Mouse (Mus musculus): Measurements from ENCODE around the gene Gm20521. TPM values are rescaled to one million over a fixed set of nuclear protein-coding genes. Genes with fewer than 3 reads are reported as not detected.

Gene Gm20521
- polyA plus RNA-seq, 1 experiment from 2014 or later: not detected

DNA sequence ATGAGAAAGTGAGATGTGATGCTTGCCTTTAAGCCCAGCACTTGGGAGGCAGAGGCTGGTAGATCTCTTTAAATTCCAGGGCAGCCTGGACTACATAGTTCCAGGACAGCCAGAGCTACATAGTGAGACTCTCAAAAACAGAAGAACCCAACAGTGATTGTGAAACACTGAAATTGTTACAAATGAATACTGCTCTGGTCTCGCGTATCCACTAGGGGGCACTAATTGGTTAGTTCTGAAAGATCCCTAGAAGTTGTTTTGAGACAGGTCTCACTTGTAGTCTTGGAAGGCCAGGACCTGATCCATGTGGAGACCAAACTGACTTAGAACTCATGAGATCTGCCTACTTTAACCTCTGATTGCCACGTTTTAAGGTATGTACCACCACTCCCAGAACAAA lies 17.1 kb downstream of the Gm20521 start:
- Histone ChIP-seq H3K4me3 (no peak overlapping the region), H3K9ac (no peak overlapping the region), H3K4me2 (no peak overlapping the region), H3K36me3 (replicated peaks) (peaks cover 22% of the 10 kb centered on the region), H3K27me3 (replicated peaks) (no peaks in the 10 kb centered on the region), H3K4me1 (peaks cover 12% of the 10 kb centered on the region), H3K27ac (peak overlapping the region; percentile 53; the same call in 1 of the 2 replicates), H3K9me3 (no peaks in the 10 kb centered on the region)
- under 1% methylated on average over 3 of the region's 3 CpGs for WGBS
- ATAC-seq (replicated peaks): peak; percentile 71

DNA sequence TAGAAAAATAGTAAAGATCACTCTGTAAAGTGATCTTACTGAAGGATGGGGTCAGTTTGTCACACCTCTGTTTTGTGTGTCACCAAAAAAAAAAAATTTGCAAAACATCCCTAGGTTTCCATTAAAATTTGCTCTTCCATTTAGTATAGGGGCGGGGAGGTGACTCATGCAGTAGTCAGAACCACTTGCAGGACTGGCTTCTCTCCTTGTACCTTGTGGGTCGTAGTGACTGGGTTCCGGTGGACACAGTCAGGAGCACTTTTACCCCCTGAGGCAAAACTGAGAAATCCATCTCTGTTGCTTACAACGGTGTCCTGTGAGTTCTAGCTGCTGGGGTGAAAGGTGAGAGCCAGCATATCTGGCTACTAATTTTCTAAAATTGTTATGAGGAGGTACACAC lies 20.4 kb downstream of the Gm20521 start:
- WGBS: 95% methylated on average over 4 of the region's 4 CpGs
- no peaks in the 10 kb centered on the region for H3K27me3 ChIP-seq (replicated peaks)
- no peak overlapping the region for H3K27ac ChIP-seq
- peaks cover 3% of the 10 kb centered on the region; the same call in 1 of the 2 replicates for H3K4me1 ChIP-seq
- H3K4me2 ChIP-seq: no peak overlapping the region
- no peak overlapping the region for H3K4me3 ChIP-seq
- H3K9me3 ChIP-seq: no peaks in the 10 kb centered on the region
- ATAC-seq (replicated peaks): no peak
- peaks cover 33% of the 10 kb centered on the region for H3K36me3 ChIP-seq (replicated peaks)
- no peak overlapping the region for H3K9ac ChIP-seq

DNA sequence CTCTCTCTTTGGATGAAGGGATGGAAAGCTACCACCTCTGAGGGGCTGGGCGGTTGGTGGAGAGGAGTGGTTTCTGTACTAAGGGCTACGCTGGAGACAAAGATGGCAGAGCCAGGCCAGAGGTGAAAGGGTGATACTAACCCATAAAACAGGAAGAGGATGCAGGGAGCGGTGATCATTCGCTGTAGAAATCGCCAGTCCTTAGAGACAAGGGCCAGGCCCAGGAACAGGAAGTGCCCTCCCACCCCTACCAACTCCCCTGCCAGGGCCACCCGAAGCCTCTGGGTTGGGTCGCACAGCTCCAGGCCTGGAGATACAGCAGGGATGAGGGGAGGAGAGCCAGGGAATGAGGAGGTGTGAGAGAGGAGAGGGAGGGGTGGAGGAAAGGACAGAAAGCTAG lies 25.4 kb downstream of the Gm20521 start:
- no peak overlapping the region for H3K4me2 ChIP-seq
- H3K9ac ChIP-seq: no peak overlapping the region
- H3K4me1 ChIP-seq: peaks cover 42% of the 10 kb centered on the region
- H3K4me3 ChIP-seq: no peak overlapping the region
- no peak overlapping the region for H3K27ac ChIP-seq
- no peak for ATAC-seq (replicated peaks)
- no peaks in the 10 kb centered on the region for H3K27me3 ChIP-seq (replicated peaks)
- peaks cover 33% of the 10 kb centered on the region for H3K36me3 ChIP-seq (replicated peaks)
- WGBS: 97% methylated on average over 7 of the region's 7 CpGs
- no peaks in the 10 kb centered on the region for H3K9me3 ChIP-seq

DNA sequence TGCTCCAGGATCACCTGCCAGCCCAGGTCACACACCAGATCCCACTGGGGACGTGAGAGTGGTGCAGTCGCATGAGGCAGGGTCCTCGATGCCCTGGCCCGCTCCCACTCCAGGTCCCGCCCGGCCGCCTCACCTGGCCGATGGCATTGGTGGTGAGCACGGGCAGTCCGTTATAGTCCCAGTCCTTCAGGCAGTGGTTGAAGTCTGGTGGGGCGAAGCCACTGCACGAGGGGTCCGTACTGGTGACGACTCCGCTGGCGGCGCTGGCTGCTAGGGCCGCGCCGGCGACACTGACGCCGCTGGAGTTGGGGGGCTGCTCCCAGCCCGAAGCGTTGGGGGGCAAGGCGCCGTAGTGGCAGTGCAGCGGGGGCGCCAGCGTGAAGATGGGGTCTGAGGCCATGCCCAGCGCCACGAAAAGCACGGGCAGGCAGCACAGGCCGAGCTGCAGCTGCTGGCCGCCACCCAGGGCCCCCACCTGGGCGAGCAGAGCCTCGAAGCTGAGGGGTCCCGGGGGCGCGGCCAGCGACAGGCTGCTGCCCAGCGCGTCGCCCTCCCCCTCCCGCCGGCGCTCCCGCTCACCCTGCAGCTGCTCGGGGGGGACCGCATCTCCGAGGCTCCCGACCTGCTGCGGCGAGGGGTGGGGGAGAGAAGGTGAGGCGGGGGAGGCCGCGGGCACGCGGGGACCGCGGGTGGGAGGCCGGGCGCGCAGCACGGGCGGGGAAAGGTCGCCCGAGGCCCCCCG lies 29.0 kb downstream of the Gm20521 start:
- 3% methylated on average over 53 of the region's 69 CpGs for WGBS
- ATAC-seq (replicated peaks): peak; percentile 69
- Histone ChIP-seq H3K9ac (peak overlapping the region; percentile 99), H3K4me3 (peak overlapping the region; percentile 99), H3K9me3 (no peaks in the 10 kb centered on the region), H3K36me3 (replicated peaks) (peaks cover 13% of the 10 kb centered on the region), H3K4me1 (peaks cover 45% of the 10 kb centered on the region), H3K27ac (peak overlapping the region; percentile 96), H3K4me2 (peak overlapping the region; percentile 91), H3K27me3 (replicated peaks) (no peaks in the 10 kb centered on the region)

DNA sequence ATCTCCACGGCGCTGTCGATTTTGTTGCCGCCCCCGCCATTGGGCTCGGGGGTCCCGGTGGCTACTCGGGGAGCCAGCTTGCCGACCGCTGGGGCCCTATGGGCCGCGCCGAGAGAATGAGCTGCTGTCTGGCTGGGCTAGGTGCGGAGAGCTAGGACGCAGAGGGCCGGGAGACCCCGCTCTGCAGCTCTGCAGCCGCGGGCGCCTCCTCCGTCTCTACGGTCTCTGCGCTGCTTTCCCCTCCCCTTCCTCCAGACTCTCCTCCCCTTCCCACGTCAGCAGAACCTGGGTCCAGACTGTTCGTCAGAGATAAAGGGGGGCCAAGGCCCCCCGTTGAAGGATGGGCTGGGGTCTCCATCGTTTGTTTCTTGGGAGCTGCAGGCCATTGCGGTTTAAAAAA lies 29.6 kb downstream of the Gm20521 start, which contains the start of gene Slc22a17:
Gene Slc22a17, minus strand, starts transcription at position 247 of the 400 bp plus-strand sequence.
- no peaks in the 10 kb centered on the region for H3K9me3 ChIP-seq
- peak within 1 kb of the TSS; percentile 99 for H3K4me3 ChIP-seq
- peaks cover 7% of the 10 kb centered on the region; the same call in 1 of the 2 replicates for H3K36me3 ChIP-seq (replicated peaks)
- peak within 1 kb of the TSS; percentile 96 for H3K27ac ChIP-seq
- H3K27me3 ChIP-seq (replicated peaks): no peaks in the 10 kb centered on the region
- WGBS: under 1% methylated on average over 26 of the region's 28 CpGs
- H3K4me1 ChIP-seq: peaks cover 45% of the 10 kb centered on the region
- ATAC-seq (replicated peaks): peak; percentile 96
- H3K4me2 ChIP-seq: peak within 1 kb of the TSS; percentile 91
- H3K9ac ChIP-seq: peak within 1 kb of the TSS; percentile 99

DNA sequence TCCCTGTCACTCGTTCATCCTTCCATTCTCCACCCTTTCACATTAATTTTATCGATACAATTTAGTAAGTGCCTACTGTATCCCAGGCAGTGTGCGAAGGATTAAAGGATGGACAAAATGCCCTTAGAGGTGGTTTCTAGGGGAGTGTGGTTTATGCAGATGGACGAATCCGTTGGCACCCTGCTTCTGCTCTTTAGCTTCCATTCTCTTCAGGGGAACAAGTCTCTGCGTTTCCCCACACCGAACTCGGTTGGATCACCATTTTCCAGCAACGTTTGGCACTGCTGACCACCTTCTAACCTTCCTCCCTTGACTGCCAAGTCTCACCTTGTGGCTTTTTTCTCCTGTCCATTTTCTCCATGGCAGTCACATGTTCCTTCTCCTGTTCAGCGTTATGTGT lies 30.1 kb downstream of the Gm20521 start:
- H3K27me3 ChIP-seq (replicated peaks): no peaks in the 10 kb centered on the region
- 16% methylated on average over 10 of the region's 10 CpGs for WGBS
- peaks cover 43% of the 10 kb centered on the region for H3K4me1 ChIP-seq
- peak overlapping the region; percentile 96 for H3K27ac ChIP-seq
- H3K36me3 ChIP-seq (replicated peaks): peaks cover 3% of the 10 kb centered on the region; the same call in 1 of the 2 replicates
- no peaks in the 10 kb centered on the region for H3K9me3 ChIP-seq
- peak overlapping the region; percentile 99 for H3K9ac ChIP-seq
- peak overlapping the region; percentile 91 for H3K4me2 ChIP-seq
- peak overlapping the region; percentile 99 for H3K4me3 ChIP-seq
- ATAC-seq (replicated peaks): peak; percentile 41

DNA sequence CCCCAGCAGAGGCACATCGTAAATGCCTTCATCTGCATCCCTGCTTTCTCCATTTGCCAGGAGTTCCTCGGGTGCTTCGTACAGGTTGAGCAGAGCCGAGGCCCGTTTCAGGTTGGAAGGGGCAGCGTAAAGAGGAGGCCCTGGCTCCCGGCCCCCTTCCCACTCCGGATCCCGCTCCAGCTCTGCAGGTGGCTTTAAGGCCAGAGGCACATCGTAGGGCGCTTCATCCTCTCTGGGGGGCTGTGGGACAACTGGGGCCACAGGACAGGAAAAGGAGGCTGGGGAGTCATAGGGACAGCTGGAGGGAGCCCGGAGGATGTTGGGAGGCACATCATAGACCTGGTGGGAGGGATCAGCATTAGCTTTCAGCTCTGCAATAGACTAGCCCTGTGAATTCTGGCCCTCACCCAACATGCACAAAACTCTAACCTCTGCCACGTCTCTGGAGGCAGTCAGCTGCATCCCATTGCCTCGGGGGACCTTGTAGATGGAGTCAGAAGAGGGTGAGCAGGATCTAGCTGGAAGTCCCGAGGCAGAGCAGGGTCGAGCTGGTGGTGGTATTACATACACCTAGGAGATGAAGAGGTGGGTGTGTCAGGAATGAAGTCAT lies 36.9 kb downstream of the Gm20521 start:
- Histone ChIP-seq H3K9me3 (no peaks in the 10 kb centered on the region), H3K27ac (no peak overlapping the region), H3K36me3 (replicated peaks) (no peaks in the 10 kb centered on the region; the same call in 1 of the 2 replicates), H3K9ac (no peak overlapping the region), H3K4me2 (no peak overlapping the region), H3K4me3 (no peak overlapping the region), H3K27me3 (replicated peaks) (no peaks in the 10 kb centered on the region), H3K4me1 (peaks cover 14% of the 10 kb centered on the region)
- 90% methylated on average over 16 of the region's 16 CpGs for WGBS
- ATAC-seq (replicated peaks): no peak

DNA sequence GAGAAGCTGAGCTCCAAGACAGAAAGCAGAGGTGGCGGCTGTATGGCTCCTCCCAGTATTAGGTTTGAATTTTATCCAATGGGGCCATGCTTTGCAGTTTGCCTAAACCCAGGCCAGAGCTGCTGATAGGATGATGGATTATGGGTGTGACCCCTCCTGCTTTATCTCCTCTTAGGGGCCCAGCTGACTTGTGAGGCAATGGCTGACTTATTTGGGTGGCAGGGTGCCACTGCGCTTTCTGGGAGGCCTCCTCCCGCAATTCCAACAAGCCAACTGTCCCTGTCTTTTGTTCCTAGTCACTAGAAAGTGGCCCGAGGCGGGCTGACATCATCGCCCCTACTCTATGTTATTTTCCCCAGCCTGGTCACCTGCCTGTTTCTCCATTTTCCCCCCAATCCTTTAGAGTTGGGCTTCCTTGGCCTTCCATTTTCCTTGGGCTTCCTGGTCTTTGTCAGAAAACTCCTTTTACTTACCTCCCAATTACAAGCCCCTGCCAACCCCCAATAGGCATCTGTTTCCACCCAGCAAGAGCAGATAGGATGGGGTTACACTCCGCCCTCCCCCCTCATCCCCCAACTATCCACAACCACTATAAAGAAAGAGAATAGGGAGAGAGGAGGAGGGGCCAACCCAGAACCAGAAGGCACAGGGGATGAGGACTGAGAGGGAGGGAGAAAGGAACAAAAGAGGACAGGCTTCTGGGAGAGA lies 41.6 kb downstream of the Gm20521 start:
- Histone ChIP-seq H3K4me3 (peak overlapping the region; percentile 51), H3K36me3 (replicated peaks) (no peaks in the 10 kb centered on the region; the same call in 1 of the 2 replicates), H3K9me3 (no peaks in the 10 kb centered on the region), H3K4me1 (peaks cover 36% of the 10 kb centered on the region), H3K9ac (no peak overlapping the region), H3K27me3 (replicated peaks) (no peaks in the 10 kb centered on the region), H3K4me2 (peak overlapping the region; percentile 85), H3K27ac (peak overlapping the region; percentile 85)
- whole genome bisulfite sequencing: 16% methylated on average over 7 of the region's 7 CpGs
- peak; percentile 48 for ATAC-seq (replicated peaks)

DNA sequence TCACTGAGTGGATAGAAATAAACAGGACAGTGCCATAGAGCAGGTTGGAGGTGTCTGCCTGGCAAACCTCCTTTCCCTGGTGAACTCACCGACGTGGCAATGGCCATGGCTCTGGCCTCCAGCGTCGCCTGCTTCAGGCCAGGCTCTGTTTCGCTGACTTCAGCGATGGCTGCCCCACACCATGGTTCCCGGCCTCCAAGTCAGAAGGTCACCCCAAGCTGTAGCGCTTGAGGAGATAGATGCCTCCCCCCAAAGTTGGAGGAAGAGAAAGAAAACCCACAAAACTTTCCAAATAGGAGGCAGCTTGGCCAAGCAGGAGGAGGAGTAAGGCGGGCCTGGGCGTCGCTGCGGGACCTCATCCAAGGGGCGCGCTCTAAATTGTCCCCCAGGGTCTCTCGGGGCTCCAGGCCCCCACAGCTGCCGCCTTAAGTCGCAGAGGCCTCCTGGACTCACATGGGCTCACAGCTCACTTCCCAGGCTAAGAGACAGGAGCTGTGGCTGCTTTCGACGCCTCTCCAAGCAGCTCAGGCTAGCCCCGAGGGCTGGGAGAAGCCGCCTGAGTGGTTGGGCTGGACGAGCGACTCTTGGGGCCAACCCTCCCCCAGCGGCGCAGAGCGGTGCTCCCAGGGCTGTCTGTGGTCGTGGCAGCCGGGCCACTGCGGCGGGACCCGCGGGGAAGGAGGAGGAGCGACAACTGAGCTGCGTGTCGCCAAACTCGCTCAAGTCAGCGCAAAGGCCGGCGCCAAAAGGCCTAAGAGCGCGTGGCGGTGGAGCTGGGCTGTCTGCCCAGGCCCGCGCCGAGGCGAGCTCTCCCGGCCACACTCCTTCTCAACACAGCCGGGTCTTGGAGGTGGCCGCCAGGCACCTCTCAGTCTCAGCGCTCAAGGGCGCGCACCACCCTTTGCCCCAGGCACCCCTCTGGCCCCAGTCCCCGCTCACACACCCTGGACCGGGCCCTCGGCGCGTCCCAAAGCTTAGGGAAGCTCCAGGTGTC lies 42.4 kb downstream of the Gm20521 start, which contains the start of gene Efs:
Gene Efs, minus strand, starts transcription at position 778 of the 994 bp plus-strand sequence.
- peak within 1 kb of the TSS; percentile 85 for H3K4me2 ChIP-seq
- 2% methylated on average over 57 of the region's 57 CpGs for WGBS
- peaks cover 41% of the 10 kb centered on the region for H3K4me1 ChIP-seq
- no peaks in the 10 kb centered on the region for H3K27me3 ChIP-seq (replicated peaks)
- H3K27ac ChIP-seq: peak within 1 kb of the TSS; percentile 85
- H3K36me3 ChIP-seq (replicated peaks): no peaks in the 10 kb centered on the region; the same call in 1 of the 2 replicates
- peak; percentile 65 for ATAC-seq (replicated peaks)
- H3K4me3 ChIP-seq: peak within 1 kb of the TSS; percentile 51
- no peaks in the 10 kb centered on the region for H3K9me3 ChIP-seq
- peak within 1 kb of the TSS; percentile 64 for H3K9ac ChIP-seq

DNA sequence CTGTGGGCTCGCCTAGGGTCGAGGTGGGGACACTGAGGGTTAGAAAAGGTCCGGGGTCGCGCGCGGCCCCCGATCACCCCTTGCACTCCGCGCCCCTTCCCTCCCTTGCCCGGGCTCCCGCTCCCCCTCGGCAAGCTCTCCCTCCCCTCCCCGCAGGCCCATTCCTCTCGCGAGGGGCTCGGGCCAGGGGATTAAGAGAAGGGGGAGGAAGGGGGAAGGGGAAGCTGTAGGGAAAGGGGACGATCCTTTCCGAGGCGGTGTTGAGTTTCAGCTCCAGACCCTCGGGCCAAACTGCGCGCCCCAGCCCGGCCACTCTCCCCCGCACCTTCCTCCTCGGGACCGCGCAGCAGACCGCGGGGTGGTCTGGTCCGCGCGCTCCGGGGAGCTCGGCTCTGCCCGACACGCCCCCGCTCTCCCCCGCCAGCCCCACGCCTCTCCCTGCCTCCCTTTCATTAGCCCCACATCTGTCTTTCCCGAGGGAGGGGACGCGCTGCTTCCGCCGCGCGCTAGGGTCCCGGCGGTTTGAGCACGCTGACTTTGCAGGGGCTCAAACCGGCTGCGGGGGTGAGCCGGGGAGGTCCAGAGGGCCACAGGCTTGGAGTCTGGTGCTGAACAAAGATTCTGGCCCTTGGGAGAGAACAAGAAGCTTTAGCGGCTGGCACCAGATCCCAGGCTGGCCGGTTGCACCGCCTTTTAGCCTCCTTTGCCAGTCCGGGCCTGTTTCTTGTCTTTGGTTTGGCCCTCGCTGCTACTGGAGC lies 43.3 kb downstream of the Gm20521 start:
- Histone ChIP-seq H3K9me3 (no peaks in the 10 kb centered on the region), H3K4me2 (peak overlapping the region; percentile 85), H3K27ac (peak overlapping the region; percentile 85), H3K4me3 (peak overlapping the region; percentile 51), H3K9ac (peak overlapping the region; percentile 64), H3K27me3 (replicated peaks) (no peaks in the 10 kb centered on the region), H3K36me3 (replicated peaks) (no peaks in the 10 kb centered on the region; the same call in 1 of the 2 replicates), H3K4me1 (peaks cover 41% of the 10 kb centered on the region)
- peak; percentile 65 for ATAC-seq (replicated peaks)
- under 1% methylated on average over 56 of the region's 58 CpGs for WGBS

DNA sequence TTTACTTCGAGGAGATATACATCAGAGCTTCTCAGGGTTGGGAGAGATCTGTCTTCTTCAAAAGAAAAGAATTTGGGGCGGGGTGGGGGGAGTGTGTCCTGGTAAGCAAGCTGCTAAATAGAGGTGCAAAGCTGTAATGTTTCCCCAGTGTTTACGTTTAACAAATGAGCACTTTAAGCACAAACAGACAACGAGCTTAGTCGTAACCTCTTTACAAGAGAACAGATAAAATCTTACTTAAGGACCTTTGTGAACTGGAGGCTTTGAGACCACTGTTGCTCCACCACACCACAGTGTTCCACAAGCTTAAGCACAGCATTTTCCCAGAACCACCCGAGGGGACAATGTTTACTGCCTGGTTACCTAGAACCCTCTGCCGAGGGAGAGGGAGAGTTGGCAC lies 44.1 kb downstream of the Gm20521 start:
- no peaks in the 10 kb centered on the region for H3K9me3 ChIP-seq
- H3K27me3 ChIP-seq (replicated peaks): no peaks in the 10 kb centered on the region
- peaks cover 41% of the 10 kb centered on the region for H3K4me1 ChIP-seq
- WGBS: 17% methylated on average over 7 of the region's 7 CpGs
- no peaks in the 10 kb centered on the region for H3K36me3 ChIP-seq (replicated peaks)
- H3K9ac ChIP-seq: peak overlapping the region; percentile 64; the same call in 1 of the 2 replicates
- H3K4me3 ChIP-seq: peak overlapping the region; percentile 51
- H3K4me2 ChIP-seq: peak overlapping the region; percentile 85
- peak overlapping the region; percentile 85 for H3K27ac ChIP-seq
- ATAC-seq (replicated peaks): no peak

All from midbrain, embryonic 15.5 days (tissue).